Mouse (Mus musculus) left cerebral cortex, postnatal 4 days (tissue): Measurements from ENCODE around the gene Dmwd. TPM values are rescaled to one million over a fixed set of nuclear protein-coding genes. Genes with fewer than 3 reads are reported as not detected.

Experiments
- DNase-seq: peaks from one replicate; pipeline ENCODE4 v3.0.0-alpha.2; 2022
- intact Hi-C: fragments of 180-260 bp; cut with DNase I; formaldehyde crosslinking; loops from one replicate; pipeline ENCODE4 v1.15.1; 2025
- microRNA-seq: library from miRNA; unstranded; fragments of <30 nt; microRNA quantifications from one replicate; pipeline ENCODE4 v1.2.0, GENCODE M21; 2022
- total RNA-seq, 2 experiments: library from RNA; stranded (reverse); gene quantifications; 2 replicates each; pipeline ENCODE4 v1.2.3; 2021

The Dmwd gene
- total RNA-seq, 2 experiments from 2014 or later, result 147 to 151 TPM

GRCm38 (mm10) chr7:19130657-19131056 is 54.6 kb downstream of the Dmwd start:
- intact Hi-C loops, result no loop called here

GRCm38 (mm10) chr7:19131324-19131848 is 55.4 kb downstream of the Dmwd start:
- DNase-seq, result peak; percentile 99
- intact Hi-C loops, result no loop called here

More at GRCm38 (mm10) chr7:19130657-19131056, 54.6 kb downstream of the Dmwd start:
- no peak for DNase-seq

Small RNAs within 50 kb of the gene (microRNA-seq; reads per million reads assigned to microRNA genes)
- gene Mir3100, result 3.6 reads per million, percentile 6 among the genes with 10 or more reads in this experiment

Other genes with a start within 250 kb of the Dmwd start
- 1 to 10 TPM in 1 of 2 experiments, under 1 TPM in 1; 0.90 to 1.5 TPM for gene Mill2, start 236.3 kb upstream of the Dmwd start, total RNA-seq
- 10 to 100 TPM; 16.1 to 16.8 TPM for gene Pglyrp1, start 204.9 kb upstream of the Dmwd start, total RNA-seq
- gene Ccdc61, start 165.8 kb upstream of the Dmwd start, total RNA-seq, result 10 to 100 TPM; 16.0 to 23.3 TPM
- 100 to 1,000 TPM; 152 to 154 TPM for gene Nova2, start 150.3 kb upstream of the Dmwd start, total RNA-seq
- gene Nanos2, start 88.8 kb upstream of the Dmwd start, total RNA-seq, result 1 to 10 TPM; 1.4 to 1.7 TPM
- 10 to 100 TPM; 18.8 to 20.2 TPM for gene Mypop, start 85.0 kb upstream of the Dmwd start, total RNA-seq
- gene Irf2bp1, start 72.2 kb upstream of the Dmwd start, total RNA-seq, result 10 to 100 TPM; 56.9 to 60.8 TPM
- gene Foxa3, start 52.7 kb upstream of the Dmwd start, total RNA-seq, result not detected
- 10 to 100 TPM; 87.1 to 96.8 TPM for gene Sympk, start 51.9 kb upstream of the Dmwd start, total RNA-seq
- gene Rsph6a, start 21.5 kb upstream of the Dmwd start, total RNA-seq, result under 1 TPM; 0.30 to 0.46 TPM
- gene Dmpk, start 7.6 kb downstream of the Dmwd start, total RNA-seq, result 10 to 100 TPM; 45.3 to 46.5 TPM
- 1 to 10 TPM; 2.2 to 3.3 TPM for gene Six5, start 18.4 kb downstream of the Dmwd start, total RNA-seq
- gene Gm4969, start 42.1 kb downstream of the Dmwd start, total RNA-seq, result 10 to 100 TPM in 1 of 2 experiments, 1 to 10 TPM in 1; 9.4 to 11.0 TPM
- 10 to 100 TPM; 17.7 to 18.9 TPM for gene Fbxo46, start 43.6 kb downstream of the Dmwd start, total RNA-seq
- 10 to 100 TPM; 17.6 to 19.9 TPM for gene Qpctl, start 73.1 kb downstream of the Dmwd start, total RNA-seq
- gene Snrpd2, start 73.5 kb downstream of the Dmwd start, total RNA-seq, result 100 to 1,000 TPM; 126 to 130 TPM
- 10 to 100 TPM; 22.7 to 25.8 TPM for gene Gipr, start 89.9 kb downstream of the Dmwd start, total RNA-seq
- 100 to 1,000 TPM; 102 to 106 TPM for gene Eml2, start 100.2 kb downstream of the Dmwd start, total RNA-seq
- gene Gpr4, start 136.3 kb downstream of the Dmwd start, total RNA-seq, result 1 to 10 TPM; 3.5 to 4.3 TPM
- gene Opa3, start 152.1 kb downstream of the Dmwd start, total RNA-seq, result 10 to 100 TPM; 33.8 to 35.0 TPM
- gene Vasp, start 195.6 kb downstream of the Dmwd start, total RNA-seq, result 10 to 100 TPM; 45.3 to 46.6 TPM
- under 1 TPM; 0.60 to 0.64 TPM for gene Ppm1n, start 203.8 kb downstream of the Dmwd start, total RNA-seq
- 100 to 1,000 TPM; 154 to 161 TPM for gene Rtn2, start 206.4 kb downstream of the Dmwd start, total RNA-seq
- gene Fosb, start 233.8 kb downstream of the Dmwd start, total RNA-seq, result 1 to 10 TPM; 1.2 to 1.3 TPM